Mouse (Mus musculus): ENCODE measurements around the gene Gm4969.
A peak's percentile ranks its signal among the peaks of the same experiment; 100 is the strongest.
"Not testable (repeated sequence)": the region's sequence is repeated elsewhere in the genome, so short reads cannot be mapped to it uniquely, and the experiment has no call there.

Gm4969 gene

GRCm38 (mm10) chr7:19118028-19118771 lies at the start of gene Gm4969:
Gm4969 (minus strand) TSS chr7:19118368.
- DNase-seq (ENCODE audit: low read depth, low spot score): peak; percentile 72

- no peak for DNase-seq (ENCODE audit: low read depth, low spot score)
Measured at GRCm38 (mm10) chr7:19166990-19167389, 48.8 kb upstream of the Gm4969 start.

- DNase-seq (ENCODE audit: low read depth, low spot score): peak; percentile 65
Measured at GRCm38 (mm10) chr7:19165656-19166423, 47.7 kb upstream of the Gm4969 start, which contains the start of gene Gipr. Gipr (minus strand) TSS chr7:19166127.

- DNase-seq (ENCODE audit: low read depth, low spot score): no peak
Measured at GRCm38 (mm10) chr7:19164978-19165377, 46.8 kb upstream of the Gm4969 start.

- no peak for DNase-seq (ENCODE audit: low read depth, low spot score)
Measured at GRCm38 (mm10) chr7:19164189-19164588, 46.0 kb upstream of the Gm4969 start.

- no peak for DNase-seq (ENCODE audit: low read depth, low spot score)
Measured at GRCm38 (mm10) chr7:19163752-19164151, 45.6 kb upstream of the Gm4969 start.

- no peak for DNase-seq (ENCODE audit: low read depth, low spot score)
Measured at GRCm38 (mm10) chr7:19162928-19163327, 44.8 kb upstream of the Gm4969 start.

GRCm38 (mm10) chr7:19160115-19160514 lies 41.9 kb upstream of the Gm4969 start:
- no peak for DNase-seq (ENCODE audit: low read depth, low spot score)

- no peak for DNase-seq (ENCODE audit: low read depth, low spot score)
Measured at GRCm38 (mm10) chr7:19159411-19159810, 41.2 kb upstream of the Gm4969 start.

- DNase-seq (ENCODE audit: low read depth, low spot score): no peak
Measured at GRCm38 (mm10) chr7:19158601-19159000, 40.4 kb upstream of the Gm4969 start.

GRCm38 (mm10) chr7:19157160-19157800 lies 39.1 kb upstream of the Gm4969 start:
- peak; percentile 92 for DNase-seq (ENCODE audit: low read depth, low spot score)

- DNase-seq (ENCODE audit: low read depth, low spot score): peak; percentile 80
Measured at GRCm38 (mm10) chr7:19155825-19156475, 37.8 kb upstream of the Gm4969 start.

- no peak for DNase-seq (ENCODE audit: low read depth, low spot score)
Measured at GRCm38 (mm10) chr7:19154796-19155195, 36.6 kb upstream of the Gm4969 start.

- DNase-seq (ENCODE audit: low read depth, low spot score): not testable (repeated sequence)
Measured at GRCm38 (mm10) chr7:19151121-19151520, 33.0 kb upstream of the Gm4969 start.

- DNase-seq (ENCODE audit: low read depth, low spot score): peak; percentile 98
Measured at GRCm38 (mm10) chr7:19149626-19150025, 31.5 kb upstream of the Gm4969 start, which contains the start of gene Snrpd2. Snrpd2 (plus strand) TSS chr7:19149722.

- DNase-seq (ENCODE audit: low read depth, low spot score): peak; percentile 100
Measured at GRCm38 (mm10) chr7:19148875-19149541, 30.8 kb upstream of the Gm4969 start, which contains the start of gene Qpctl. Qpctl (minus strand) TSS chr7:19149291.

GRCm38 (mm10) chr7:19148180-19148874 lies 30.2 kb upstream of the Gm4969 start:
- DNase-seq (ENCODE audit: low read depth, low spot score): no peak

GRCm38 (mm10) chr7:19147497-19148045 lies 29.4 kb upstream of the Gm4969 start:
- no peak for DNase-seq (ENCODE audit: low read depth, low spot score)

GRCm38 (mm10) chr7:19146793-19147192 lies 28.6 kb upstream of the Gm4969 start:
- no peak for DNase-seq (ENCODE audit: low read depth, low spot score)

GRCm38 (mm10) chr7:19137380-19137779 lies 19.2 kb upstream of the Gm4969 start:
- peak; percentile 71 for DNase-seq (ENCODE audit: low read depth, low spot score)
